ENCODE assay signal across 8 mouse cellular contexts in genomic region chr8:77724046-77724930, GRCm38 (mm10). TPM values are rescaled to one million over a fixed set of nuclear protein-coding genes. Genes with fewer than 3 reads are reported as not detected.
DNase-seq lines count a peak whose midpoint lies in the region; ATAC-seq lines count a peak whose summit lies in the region.

Ednra (minus strand) TSS chr8:77724464.

- H3K9me3 ChIP-seq in forebrain, embryonic 12.5 days, result no peaks in the 10 kb centered on the region
- H3K9me3 ChIP-seq in lung, embryonic 15.5 days, result no peaks in the 10 kb centered on the region

- WGBS in forebrain, embryonic 12.5 days, result 2% methylated on average over 27 of the region's 27 CpGs
- under 1% methylated on average over 27 of the region's 27 CpGs for WGBS in lung, embryonic 15.5 days

- peaks cover 9% of the 10 kb centered on the region for H3K4me1 ChIP-seq in forebrain, embryonic 12.5 days
- H3K4me1 ChIP-seq in lung, embryonic 15.5 days, result peaks cover 23% of the 10 kb centered on the region

- peak within 1 kb of the TSS; percentile 45 for H3K4me3 ChIP-seq in forebrain, embryonic 12.5 days (replicated peaks)
- H3K4me3 ChIP-seq in lung, embryonic 15.5 days, result peak within 1 kb of the TSS; percentile 62

- peak within 1 kb of the TSS; percentile 59 for H3K9ac ChIP-seq in forebrain, embryonic 12.5 days
- H3K9ac ChIP-seq in lung, embryonic 15.5 days, result peak within 1 kb of the TSS; percentile 80

- H3K27ac ChIP-seq in forebrain, embryonic 12.5 days, result 0 out of 2 replicates have a peak within 1 kb of the TSS, but pooled peaks have one; percentile 46
- H3K27ac ChIP-seq in lung, embryonic 15.5 days, result peak within 1 kb of the TSS; percentile 99

- intact Hi-C loops in heart, postnatal 10 days (cut with DNase I), result loop anchor here (2.0 to 5.0 kb wide), 3 partner anchors 93 to 278 kb away; no protein-coding TSS in a partner anchor

- peaks cover 3% of the 10 kb centered on the region; the same call in 1 of the 2 replicates for H3K27me3 ChIP-seq in forebrain, embryonic 12.5 days
- H3K27me3 ChIP-seq in lung, embryonic 15.5 days, result no peaks in the 10 kb centered on the region

- peak; percentile 75 for ATAC-seq in forebrain, embryonic 12.5 days (ENCODE audit: low FRiP score)
- peak; percentile 88 for ATAC-seq in lung, embryonic 15.5 days (ENCODE audit: borderline replicate concordance, extremely low read depth, low FRiP score, low TSS enrichment)

- DNase-seq in urinary bladder, adult 18-20 months (ENCODE audit: low spot score in 2 of 2), result peak; percentile 13 to 17
- no peak for DNase-seq in urinary bladder, postnatal 10 days (ENCODE audit: low spot score)
- DNase-seq in heart, postnatal 10 days, result peak; percentile 79 to 80
- peak; percentile 35 to 46 for DNase-seq in kidney, postnatal 36 days
- peak; percentile 75 for DNase-seq in ovary, postnatal 36 days (ENCODE audit: low spot score)
- no peak for DNase-seq in spleen, postnatal 4 days (ENCODE audit: low spot score in 2 of 2)

- H3K4me2 ChIP-seq in forebrain, embryonic 12.5 days, result peak within 1 kb of the TSS; percentile 81
- peak within 1 kb of the TSS; percentile 65 for H3K4me2 ChIP-seq in lung, embryonic 15.5 days

- no peaks in the 10 kb centered on the region for H3K36me3 ChIP-seq in forebrain, embryonic 12.5 days (replicated peaks)
- no peaks in the 10 kb centered on the region for H3K36me3 ChIP-seq in lung, embryonic 15.5 days

RNA-seq across cellular contexts. Expression of gene Ednra, which starts in this region (rescaled TPM):
- 9.5 and 11.9 TPM in 2 replicates for polyA plus RNA-seq in forebrain, embryonic 12.5 days (2016; fragmentation: Nextera tagmentation; extraction: Ambion mirVana)
- total RNA-seq in heart, postnatal 10 days (2021), result 10 to 100 TPM; 57.7 to 70.6 TPM
- 109 and 116 TPM in 2 replicates for polyA plus RNA-seq in lung, embryonic 15.5 days (2015; fragmentation: Nextera tagmentation; extraction: Ambion mirVana)

Comparison
In these comparisons a context has a peak if more than half of its experiments do, and no peak if none do; other contexts are left out.
1. DNase-seq: peak in urinary bladder, adult 18-20 months (2 of 2), heart, postnatal 10 days (2 of 2), kidney, postnatal 36 days (2 of 2) and ovary, postnatal 36 days (single experiment); none in urinary bladder, postnatal 10 days (single experiment) and spleen, postnatal 4 days (0 of 2).